Mouse (Mus musculus) neural tube, embryonic 15.5 days (tissue): Measurements from ENCODE around the gene Asic2. TPM values are rescaled to one million over a fixed set of nuclear protein-coding genes. Genes with fewer than 3 reads are reported as not detected.

Experiments used
- ATAC-seq: fragments of 200-750 bp; cut with Nextera tagmentation; 2 replicates; pipeline ENCODE4 v1.8.0; 2017; ENCODE audit warnings: mild to moderate bottlenecking, moderate TSS enrichment, moderate library complexity; ENCODE audit not compliant: low FRiP score
- H3K27ac ChIP-seq: fragments of 300-500 bp; sonication (generic); replicated peaks from 2 replicates; pipeline ENCODE4 v1.5.1; 2015; ENCODE audit warnings: mild to moderate bottlenecking, inconsistent platforms
- H3K27me3 ChIP-seq: fragments of 300-500 bp; sonication (generic); replicated peaks from 2 replicates; pipeline ENCODE4 v1.6.1; 2015; ENCODE audit warnings: inconsistent platforms
- H3K36me3 ChIP-seq: fragments of 300-500 bp; sonication (generic); 2 replicates; pipeline ENCODE4 v1.6.1; 2015; ENCODE audit warnings: inconsistent platforms
- H3K4me1 ChIP-seq: fragments of 300-500 bp; sonication (generic); 2 replicates; pipeline ENCODE4 v1.6.1; 2015; ENCODE audit warnings: inconsistent platforms
- H3K4me2 ChIP-seq: fragments of 300-500 bp; sonication (generic); 2 replicates; pipeline ENCODE4 v1.6.1; 2015; ENCODE audit warnings: inconsistent platforms, mild to moderate bottlenecking, moderate library complexity
- H3K4me3 ChIP-seq: fragments of 300-500 bp; sonication (generic); replicated peaks from 2 replicates; pipeline ENCODE4 v1.5.1; 2015; ENCODE audit warnings: mild to moderate bottlenecking, inconsistent platforms
- H3K9ac ChIP-seq: fragments of 300-500 bp; sonication (generic); replicated peaks from 2 replicates; pipeline ENCODE4 v1.6.1; 2015; ENCODE audit warnings: mild to moderate bottlenecking, inconsistent platforms
- H3K9me3 ChIP-seq: fragments of 300-500 bp; sonication (generic); replicated peaks from 2 replicates; pipeline ENCODE4 v1.6.1; 2016; ENCODE audit warnings: inconsistent platforms
- WGBS: fragments of 180-500 bp; shearing (Covaris S2); methylation state at CpG from one replicate; pipeline ENCODE4 v1.1.7; 2015; ENCODE audit warnings: mixed read lengths; 5-methylcytosine and 5-hydroxymethylcytosine counted together
- polyA plus RNA-seq: library from polyadenylated mRNA; unstranded; fragments of >200 nt; fragmentation: Nextera tagmentation; extraction: Ambion mirVana; gene quantifications from 2 replicates; pipeline ENCODE4 v1.2.1, GENCODE M21; 2015

Asic2 gene
- polyA plus RNA-seq, 1 experiment from 2014 or later: 21.3 TPM

DNA sequence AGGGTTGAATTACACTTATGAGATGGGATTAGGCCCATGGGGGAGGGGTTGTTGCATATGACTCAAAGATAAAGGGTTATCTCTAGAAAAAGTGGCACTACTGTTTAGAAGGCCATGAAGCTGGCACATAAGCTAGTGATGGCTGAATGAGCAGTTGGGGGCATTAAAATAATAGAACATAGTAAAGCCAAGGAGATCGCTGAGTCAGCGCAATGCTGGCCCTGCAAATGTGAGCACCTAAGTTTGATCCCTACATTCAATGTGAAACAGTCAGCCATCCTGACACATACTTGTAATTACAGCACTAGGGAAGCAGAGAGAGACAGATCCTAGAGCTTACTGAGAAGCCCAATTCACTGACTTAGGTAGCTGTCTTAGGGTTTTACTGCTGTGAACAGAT, 562.3 kb downstream of the Asic2 start:
- Histone ChIP-seq H3K9ac (no peak overlapping the region), H3K27ac (no peak overlapping the region), H3K4me2 (no peak overlapping the region), H3K36me3 (no peaks in the 10 kb centered on the region), H3K4me1 (0 out of 2 replicates have a peak, but pooled peaks cover 2% of the 10 kb centered on the region), H3K9me3 (no peaks in the 10 kb centered on the region), H3K27me3 (no peaks in the 10 kb centered on the region), H3K4me3 (no peak overlapping the region)
- WGBS: 96% methylated on average over 2 of the region's 2 CpGs
- no peak for ATAC-seq

DNA sequence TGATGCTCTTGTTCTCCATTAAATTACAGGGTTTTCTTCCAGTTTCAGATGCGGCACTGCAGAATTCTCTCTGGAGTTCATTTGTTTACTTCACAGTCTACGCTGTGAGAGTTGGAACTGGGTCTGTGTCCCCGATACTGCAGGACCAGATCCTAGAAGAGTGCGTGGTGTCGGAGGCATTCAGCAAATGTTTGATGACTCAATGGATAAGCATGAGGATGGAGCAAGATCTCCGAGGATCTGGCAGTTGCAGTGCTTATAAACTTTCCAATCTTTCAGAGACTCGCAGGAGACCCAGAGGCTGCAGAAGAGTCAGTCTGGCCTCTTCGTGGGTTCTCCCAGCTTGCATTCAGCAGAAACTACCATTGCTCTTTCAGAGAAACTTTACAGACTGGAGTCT, 566.0 kb downstream of the Asic2 start:
- Histone ChIP-seq H3K27ac (no peak overlapping the region), H3K9me3 (no peaks in the 10 kb centered on the region), H3K36me3 (no peaks in the 10 kb centered on the region), H3K4me1 (0 out of 2 replicates have a peak, but pooled peaks cover 2% of the 10 kb centered on the region), H3K4me3 (no peak overlapping the region), H3K4me2 (no peak overlapping the region), H3K9ac (no peak overlapping the region), H3K27me3 (no peaks in the 10 kb centered on the region)
- no peak for ATAC-seq
- 86% methylated on average over 8 of the region's 8 CpGs for whole genome bisulfite sequencing

DNA sequence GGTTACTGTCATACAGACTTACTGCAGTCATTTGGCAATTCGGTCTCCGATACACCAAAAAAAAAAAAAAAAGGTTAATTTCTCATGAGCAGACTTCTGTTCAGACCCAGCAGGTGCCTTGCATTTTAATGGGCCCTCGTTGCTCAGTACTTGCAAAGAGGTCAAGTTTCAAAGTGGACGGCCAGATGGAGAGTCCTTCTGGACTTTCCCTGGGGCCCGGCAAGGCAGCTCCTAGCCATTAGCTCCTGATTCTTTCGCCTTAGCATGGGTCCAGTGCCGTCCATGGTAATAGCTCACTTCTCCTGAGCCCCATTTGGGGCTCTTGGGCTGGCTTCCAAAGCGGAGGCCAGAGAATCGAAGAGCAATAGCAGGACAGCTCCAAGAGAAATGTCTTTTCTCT, 575.4 kb downstream of the Asic2 start:
- Histone ChIP-seq H3K4me3 (no peak overlapping the region), H3K27ac (no peak overlapping the region), H3K9me3 (no peaks in the 10 kb centered on the region), H3K4me1 (0 out of 2 replicates have a peak, but pooled peaks cover 3% of the 10 kb centered on the region), H3K4me2 (no peak overlapping the region), H3K9ac (no peak overlapping the region), H3K36me3 (no peaks in the 10 kb centered on the region), H3K27me3 (no peaks in the 10 kb centered on the region)
- WGBS: 47% methylated on average over 9 of the region's 9 CpGs
- no peak for ATAC-seq

DNA sequence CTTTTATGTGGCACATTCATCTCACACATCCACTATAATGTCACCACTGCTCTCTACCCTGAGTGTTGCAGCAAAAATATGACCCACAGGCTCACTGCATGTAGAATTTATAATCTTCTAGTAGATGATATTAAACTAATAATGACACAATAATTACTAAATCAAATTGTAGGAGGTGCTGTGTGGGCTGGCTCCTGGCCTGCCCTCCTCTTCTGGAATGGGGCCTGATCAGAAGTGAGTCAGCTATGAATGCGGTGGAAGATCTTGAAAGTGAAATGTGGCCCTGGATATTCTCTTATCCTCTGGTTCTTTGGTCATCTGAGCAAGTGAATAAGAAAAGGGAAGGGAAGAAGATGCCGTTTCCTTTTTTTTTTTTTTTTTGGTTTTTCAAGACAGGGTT, 582.1 kb downstream of the Asic2 start:
- 96% methylated on average over 2 of the region's 2 CpGs for WGBS
- H3K4me1 ChIP-seq: 0 out of 2 replicates have a peak, but pooled peaks cover 3% of the 10 kb centered on the region
- H3K9me3 ChIP-seq: no peaks in the 10 kb centered on the region
- H3K4me2 ChIP-seq: no peak overlapping the region
- no peaks in the 10 kb centered on the region for H3K27me3 ChIP-seq
- no peaks in the 10 kb centered on the region for H3K36me3 ChIP-seq
- no peak for ATAC-seq
- H3K27ac ChIP-seq: no peak overlapping the region
- H3K9ac ChIP-seq: no peak overlapping the region
- H3K4me3 ChIP-seq: no peak overlapping the region

DNA sequence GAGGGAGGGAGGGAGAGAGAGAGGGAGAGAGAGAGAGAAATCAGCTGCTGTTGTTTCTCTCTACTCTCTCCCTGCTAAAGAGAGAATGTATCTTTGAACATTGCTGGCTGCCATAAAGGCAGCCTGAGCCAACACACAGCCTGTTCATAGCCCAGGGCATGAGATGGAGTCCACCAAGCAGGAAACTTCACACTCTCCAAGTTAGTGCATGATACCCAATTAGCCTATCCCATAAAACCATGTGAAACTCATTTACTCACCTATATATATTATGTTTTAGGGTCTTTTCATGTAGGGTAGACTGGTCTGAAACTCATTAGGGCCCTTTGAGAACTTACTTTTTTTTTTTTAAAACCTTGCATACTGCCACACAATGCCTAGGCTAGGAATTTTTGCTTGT, 582.7 kb downstream of the Asic2 start:
- H3K4me1 ChIP-seq: 0 out of 2 replicates have a peak, but pooled peaks cover 5% of the 10 kb centered on the region
- ATAC-seq: no peak
- H3K36me3 ChIP-seq: no peaks in the 10 kb centered on the region
- H3K9ac ChIP-seq: no peak overlapping the region
- no peaks in the 10 kb centered on the region for H3K9me3 ChIP-seq
- no peak overlapping the region for H3K27ac ChIP-seq
- H3K4me2 ChIP-seq: no peak overlapping the region
- no peaks in the 10 kb centered on the region for H3K27me3 ChIP-seq
- no peak overlapping the region for H3K4me3 ChIP-seq

DNA sequence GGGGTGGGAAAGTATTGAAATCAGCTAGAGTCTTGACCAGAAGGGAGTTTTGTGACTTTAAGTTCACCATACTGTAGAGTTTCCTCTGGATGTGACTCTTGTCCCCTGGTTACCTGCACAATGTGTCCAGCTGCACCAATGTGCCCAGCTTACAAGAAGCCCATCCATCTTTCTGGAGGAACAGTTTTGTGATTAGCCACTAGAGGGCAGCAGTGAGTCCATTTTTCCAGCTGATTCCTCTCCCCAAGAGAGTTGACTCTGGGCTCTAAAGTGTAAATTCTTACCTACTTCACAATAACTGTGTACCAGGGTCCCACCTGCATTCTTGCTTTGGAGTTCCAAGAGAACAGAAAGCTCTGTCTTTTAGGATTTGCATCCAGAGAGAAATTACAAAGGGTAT, 593.4 kb downstream of the Asic2 start:
- no peak overlapping the region for H3K27ac ChIP-seq
- H3K9me3 ChIP-seq: no peaks in the 10 kb centered on the region
- no peaks in the 10 kb centered on the region for H3K36me3 ChIP-seq
- H3K4me1 ChIP-seq: peaks cover 12% of the 10 kb centered on the region; the same call in 1 of the 2 replicates
- no peak for ATAC-seq
- H3K4me3 ChIP-seq: no peak overlapping the region
- no peak overlapping the region for H3K4me2 ChIP-seq
- no peaks in the 10 kb centered on the region; the same call in 1 of the 2 replicates for H3K27me3 ChIP-seq
- no peak overlapping the region for H3K9ac ChIP-seq

DNA sequence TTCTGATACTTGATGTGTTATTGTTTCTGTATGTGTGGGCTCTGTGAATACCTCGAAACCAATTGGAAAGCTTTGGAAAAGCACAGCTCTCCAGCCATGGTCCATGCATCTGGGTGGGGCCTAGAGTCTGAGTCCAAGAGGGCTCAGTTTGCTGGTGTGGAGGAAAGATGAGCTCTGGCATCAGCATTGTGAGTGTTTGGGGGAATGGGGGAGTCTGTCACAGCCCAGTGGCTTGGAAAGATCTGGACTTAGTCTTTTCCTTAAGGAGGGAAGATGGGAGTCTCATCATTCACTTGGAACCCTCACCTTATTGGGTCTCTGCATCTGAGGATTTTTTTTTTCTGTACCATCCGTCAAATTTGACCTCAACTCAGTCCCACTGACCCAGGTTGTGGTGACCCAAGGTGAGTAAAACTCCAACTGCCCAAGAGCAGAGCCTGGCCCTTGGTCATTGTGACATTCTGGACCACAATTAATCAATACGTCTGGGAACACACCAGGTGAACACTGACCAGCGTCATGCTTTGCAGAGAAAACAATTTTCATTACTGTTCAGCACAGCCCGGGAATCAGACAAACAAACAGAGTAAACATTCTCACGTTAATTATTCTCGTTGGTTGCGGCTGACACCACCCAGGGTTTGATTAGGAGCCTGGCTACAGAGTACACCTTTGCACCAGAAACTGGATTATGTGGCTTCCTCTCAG, 594.1 kb downstream of the Asic2 start:
- H3K27ac ChIP-seq: no peak overlapping the region
- no peaks in the 10 kb centered on the region for H3K9me3 ChIP-seq
- H3K36me3 ChIP-seq: no peaks in the 10 kb centered on the region
- 77% methylated on average over 8 of the region's 8 CpGs for WGBS
- no peak overlapping the region for H3K4me2 ChIP-seq
- H3K27me3 ChIP-seq: no peaks in the 10 kb centered on the region; the same call in 1 of the 2 replicates
- ATAC-seq: no peak
- H3K4me3 ChIP-seq: no peak overlapping the region
- peaks cover 12% of the 10 kb centered on the region; the same call in 1 of the 2 replicates for H3K4me1 ChIP-seq
- no peak overlapping the region for H3K9ac ChIP-seq

DNA sequence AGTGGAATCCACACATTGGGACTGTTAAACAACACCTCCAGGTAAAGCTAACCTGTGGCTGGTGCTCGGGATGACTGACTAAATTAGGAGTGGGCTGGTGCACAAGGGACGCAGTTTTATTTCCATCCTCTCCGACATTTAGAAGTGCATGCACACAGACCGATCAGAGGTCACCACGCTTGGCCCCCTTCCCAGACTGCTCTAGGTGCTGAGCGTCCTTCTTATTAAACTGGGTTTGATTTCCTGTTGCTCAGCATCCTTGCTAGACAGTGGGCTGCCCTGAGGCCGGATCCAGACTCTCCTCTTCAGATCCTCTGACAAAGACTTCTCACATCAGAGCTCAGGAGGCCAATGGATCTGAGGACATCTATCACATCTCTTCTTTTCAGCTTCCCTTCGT, 596.7 kb downstream of the Asic2 start:
- no peaks in the 10 kb centered on the region for H3K36me3 ChIP-seq
- WGBS: 47% methylated on average over 8 of the region's 8 CpGs
- H3K4me1 ChIP-seq: peaks cover 12% of the 10 kb centered on the region; the same call in 1 of the 2 replicates
- no peak overlapping the region for H3K4me2 ChIP-seq
- no peaks in the 10 kb centered on the region; the same call in 1 of the 2 replicates for H3K27me3 ChIP-seq
- H3K9me3 ChIP-seq: no peaks in the 10 kb centered on the region
- H3K9ac ChIP-seq: no peak overlapping the region
- no peak overlapping the region for H3K4me3 ChIP-seq
- H3K27ac ChIP-seq: no peak overlapping the region
- no peak for ATAC-seq

DNA sequence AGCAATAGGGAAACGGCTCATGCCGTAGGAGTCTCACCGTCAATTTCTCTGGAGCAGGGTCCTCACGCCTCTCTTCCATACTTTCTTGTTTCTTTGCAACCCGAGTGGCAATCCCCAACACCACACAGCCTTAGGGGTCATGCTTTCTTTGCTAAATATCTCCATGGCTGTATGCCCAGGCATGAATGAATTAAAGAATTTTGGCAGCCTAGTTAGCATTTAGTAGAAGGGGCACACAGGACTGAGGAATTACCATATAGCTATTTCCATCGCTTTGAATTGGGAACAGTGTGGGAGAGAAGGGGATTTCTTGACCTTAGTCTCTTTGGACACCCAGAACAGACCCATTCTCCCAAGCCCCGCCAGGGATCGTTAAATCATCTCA, 597.8 kb downstream of the Asic2 start:
- Histone ChIP-seq H3K4me2 (no peak overlapping the region), H3K36me3 (no peaks in the 10 kb centered on the region), H3K9ac (no peak overlapping the region), H3K4me3 (no peak overlapping the region), H3K9me3 (no peaks in the 10 kb centered on the region), H3K27ac (no peak overlapping the region), H3K27me3 (no peaks in the 10 kb centered on the region; the same call in 1 of the 2 replicates), H3K4me1 (peaks cover 12% of the 10 kb centered on the region; the same call in 1 of the 2 replicates)
- 52% methylated on average over 8 of the region's 8 CpGs for WGBS
- ATAC-seq: no peak

DNA sequence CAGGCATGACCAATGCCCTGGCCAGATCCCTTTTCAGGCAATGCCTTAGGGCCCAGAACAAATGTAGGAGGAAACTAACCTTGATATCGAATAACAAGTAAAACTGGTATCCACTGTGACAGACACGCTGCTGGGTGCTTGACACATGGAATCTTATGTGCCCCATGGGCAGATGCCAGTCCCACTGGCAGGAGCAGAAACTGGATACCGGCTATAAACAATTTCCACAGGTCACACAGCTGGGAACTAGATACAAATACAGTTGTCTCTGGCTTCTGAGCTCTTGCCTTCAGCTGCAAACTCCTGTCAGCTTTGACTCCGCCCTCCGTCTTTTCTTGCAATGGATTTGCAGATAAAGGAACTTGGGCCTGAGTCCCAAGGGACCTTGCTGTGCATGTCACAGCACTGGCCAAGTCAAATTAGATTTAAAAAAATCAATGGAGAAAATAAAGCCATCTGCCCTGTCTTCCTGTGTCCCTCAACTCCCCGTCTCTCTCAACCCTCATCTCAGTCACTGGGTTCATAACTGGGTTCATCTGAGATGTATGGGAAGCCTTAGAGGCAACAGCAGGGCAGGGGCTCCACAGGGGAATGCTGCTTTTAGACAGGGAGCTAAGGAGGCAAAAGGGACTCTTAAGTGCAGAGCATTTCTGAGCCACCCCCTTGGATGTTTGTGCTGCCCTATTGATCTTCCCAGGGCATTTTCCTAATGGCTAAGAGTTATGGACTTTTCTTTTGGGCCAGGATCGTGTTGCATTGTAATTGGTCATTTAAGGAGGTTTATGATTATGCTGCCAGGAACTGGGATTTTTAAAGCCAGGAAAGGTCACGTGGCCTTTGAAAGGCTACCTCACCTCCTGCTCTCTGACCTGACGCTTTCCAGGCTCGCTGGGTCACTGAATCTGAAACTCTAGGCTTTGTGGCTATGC, 598.5 kb downstream of the Asic2 start:
- Histone ChIP-seq H3K9ac (no peak overlapping the region), H3K4me3 (no peak overlapping the region), H3K9me3 (no peaks in the 10 kb centered on the region), H3K4me2 (no peak overlapping the region), H3K4me1 (peaks cover 12% of the 10 kb centered on the region; the same call in 1 of the 2 replicates), H3K27me3 (no peaks in the 10 kb centered on the region; the same call in 1 of the 2 replicates), H3K27ac (no peak overlapping the region), H3K36me3 (no peaks in the 10 kb centered on the region)
- WGBS: 50% methylated on average over 10 of the region's 10 CpGs
- ATAC-seq: no peak

DNA sequence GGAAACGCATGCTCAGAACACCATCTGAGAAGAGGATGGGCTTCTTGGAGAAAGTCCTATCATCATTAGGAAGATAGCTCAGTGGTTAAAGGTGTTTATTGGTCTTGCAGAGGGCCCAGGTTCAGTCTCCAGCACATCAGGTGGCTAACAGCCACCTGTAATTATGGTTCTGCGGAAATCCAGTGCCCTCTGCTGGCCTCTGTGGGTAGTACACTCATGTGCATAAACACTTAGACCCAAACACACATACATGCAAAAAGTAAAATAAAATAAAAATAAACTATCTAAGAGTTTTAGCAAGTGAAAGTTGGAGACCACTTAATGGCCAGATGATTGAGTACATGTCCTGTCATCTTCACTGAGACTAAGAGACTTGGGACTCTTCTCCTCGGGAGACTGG, 603.8 kb downstream of the Asic2 start:
- Histone ChIP-seq H3K4me3 (no peak overlapping the region), H3K4me2 (no peak overlapping the region), H3K4me1 (no peaks in the 10 kb centered on the region), H3K27ac (no peak overlapping the region), H3K27me3 (no peaks in the 10 kb centered on the region), H3K36me3 (no peaks in the 10 kb centered on the region), H3K9me3 (no peaks in the 10 kb centered on the region; the same call in 1 of the 2 replicates), H3K9ac (no peak overlapping the region)
- 95% methylated on average over 3 of the region's 3 CpGs for WGBS
- ATAC-seq: no peak

DNA sequence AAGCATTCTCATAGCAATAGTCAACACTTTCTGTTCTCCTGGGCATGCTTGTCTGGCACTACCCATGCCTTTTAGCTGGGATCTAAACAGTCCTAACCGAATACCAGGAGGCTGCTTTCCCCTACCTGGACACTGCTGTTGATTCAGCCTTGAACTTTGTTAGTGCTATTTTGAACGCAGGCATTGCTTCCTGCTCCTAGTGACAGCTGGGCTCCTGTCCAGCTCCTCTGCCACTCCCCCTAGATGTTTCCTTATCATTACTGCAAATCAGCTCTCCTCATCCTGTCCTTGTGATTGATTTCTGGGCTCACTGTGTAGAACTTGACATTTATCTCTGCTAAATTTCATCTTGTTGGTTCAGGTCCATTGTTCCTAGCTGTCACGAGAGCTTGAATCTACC, 605.8 kb downstream of the Asic2 start:
- Histone ChIP-seq H3K4me2 (no peak overlapping the region), H3K4me1 (no peaks in the 10 kb centered on the region), H3K4me3 (no peak overlapping the region), H3K27me3 (no peaks in the 10 kb centered on the region), H3K9me3 (no peaks in the 10 kb centered on the region; the same call in 1 of the 2 replicates), H3K27ac (no peak overlapping the region), H3K9ac (no peak overlapping the region), H3K36me3 (no peaks in the 10 kb centered on the region)
- 60% methylated on average over 3 of the region's 3 CpGs for WGBS
- no peak for ATAC-seq
